Mouse (Mus musculus) lung, postnatal 0 days (tissue): ENCODE measurements at regions not wholly inside any gene's neighbourhood (a gene's known extent, or its start where the extent isn't known, plus 50 kb on each side); places are given as distances from the start of the nearest gene placed in this dataset.

Experiments
- CTCF ChIP-seq: IDR thresholded peaks from 2 replicates; pipeline ENCODE4 v1.5.1; 2016; ENCODE audit warnings: antibody characterized with exemption, mild to moderate bottlenecking
- EP300 ChIP-seq: IDR thresholded peaks from 2 replicates; pipeline ENCODE4 v1.6.1; 2016; ENCODE audit warnings: antibody characterized with exemption, mild to moderate bottlenecking, control low read depth

- TF ChIP-seq EP300: no peak
- no peak for TF ChIP-seq CTCF
These were observed 86.7 kb upstream of the Zcchc2 start for GRCm38 (mm10) chr1:105903286-105904115.
